Mouse (Mus musculus): ENCODE measurements at regions not wholly inside any gene's neighbourhood (a gene's known extent, or its start where the extent isn't known, plus 50 kb on each side); places are given as distances from the start of the nearest gene placed in this dataset.
A peak's percentile ranks its signal among the peaks of the same experiment; 100 is the strongest.

DNA sequence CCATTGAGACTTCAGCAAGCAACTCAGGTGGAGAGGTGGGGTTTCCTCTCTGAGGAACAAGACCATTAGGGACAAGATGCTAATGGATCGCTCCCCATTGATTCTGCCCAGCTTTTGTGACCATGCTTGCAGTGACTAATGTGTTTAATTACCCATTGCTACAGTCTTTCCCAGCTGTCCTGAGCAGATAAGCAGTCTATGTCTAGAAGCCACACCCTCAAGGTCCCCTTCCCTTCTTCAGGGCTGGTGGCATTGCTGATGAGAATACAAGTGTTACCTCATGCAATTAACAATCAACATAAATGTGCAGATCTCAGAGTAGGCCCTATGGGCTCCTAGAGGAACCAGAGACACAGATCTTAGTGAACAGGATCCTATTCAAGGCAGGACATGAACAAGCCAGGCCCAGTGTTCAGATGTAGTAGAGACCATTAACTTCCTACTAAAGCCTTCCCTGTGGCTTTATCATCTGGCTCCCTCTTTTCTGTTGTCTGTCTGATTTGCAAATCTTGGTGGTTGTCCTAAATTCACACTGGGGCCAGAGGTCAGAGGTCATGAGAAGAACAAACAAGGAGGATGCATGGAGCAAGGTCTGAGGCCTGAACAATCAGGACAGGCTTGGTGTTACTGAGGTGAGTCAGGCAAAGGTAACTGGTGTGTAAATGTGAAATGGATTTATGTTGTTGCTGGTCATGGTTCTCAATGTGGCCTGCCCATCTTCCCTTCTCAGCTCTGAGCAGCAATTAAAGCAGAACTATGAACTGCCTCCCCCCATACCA is 56.8 kb downstream of the Odc1 start:
- DNase-seq (ENCODE audit: extremely low spot score), result no peak

DNA sequence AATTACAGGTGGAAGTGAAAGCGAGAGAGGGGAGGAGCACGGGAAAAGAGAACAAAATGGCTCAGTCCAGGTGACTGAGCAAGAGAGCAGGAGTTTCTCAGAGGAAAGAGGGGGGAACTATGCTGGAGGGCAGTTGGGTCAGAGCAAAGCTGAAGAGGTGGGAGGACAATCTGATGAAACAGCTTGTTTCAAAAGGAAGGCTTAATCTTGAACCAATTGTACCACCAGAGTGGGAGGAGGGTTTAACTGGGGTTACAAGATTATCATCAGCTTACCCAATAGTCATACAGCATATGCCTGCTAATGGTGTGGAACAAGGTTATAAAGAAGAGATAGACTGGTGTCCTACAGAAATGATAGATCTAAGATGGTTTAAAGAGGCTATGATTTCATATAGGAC is 59.0 kb downstream of the Odc1 start:
- no peak for DNase-seq (ENCODE audit: extremely low spot score)

DNA sequence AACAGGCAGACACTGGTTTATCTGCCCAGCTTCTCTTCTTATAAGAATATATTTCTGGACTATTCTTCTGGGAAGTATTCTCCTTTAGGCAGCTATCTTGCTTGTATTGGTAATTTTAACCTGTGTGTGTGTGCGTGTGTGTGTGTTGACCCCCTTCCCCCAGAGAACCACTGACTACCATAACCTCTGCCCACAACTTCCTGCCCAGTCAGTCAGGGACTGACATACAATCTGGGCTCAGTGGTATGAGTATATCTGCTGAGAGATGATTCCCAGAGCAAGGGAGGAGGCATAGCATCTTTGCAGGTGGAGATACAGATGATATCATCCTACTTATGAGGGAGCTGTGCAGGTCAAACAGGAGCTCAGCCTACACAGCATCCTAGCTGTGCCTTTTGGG is 65.8 kb downstream of the Odc1 start:
- no peak for DNase-seq (ENCODE audit: extremely low spot score)

DNA sequence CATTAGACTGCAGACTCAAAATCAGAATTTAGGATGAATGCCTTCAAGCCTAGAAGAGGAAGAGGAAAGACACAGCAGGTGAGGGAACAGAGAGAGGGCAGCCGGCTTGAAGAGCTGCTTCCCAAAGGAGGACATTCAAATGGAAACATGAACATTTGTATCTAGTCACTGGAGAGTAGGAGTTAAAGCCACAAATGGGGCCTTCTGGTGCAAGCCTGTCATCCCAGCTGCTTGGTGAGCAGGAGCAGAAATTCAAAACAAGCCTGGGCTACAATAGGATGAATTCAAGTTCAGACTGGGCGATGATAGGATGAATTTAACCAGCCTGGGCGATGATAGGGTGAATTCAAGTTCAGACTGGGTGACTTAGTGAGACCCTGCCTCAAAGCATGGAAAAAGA is 67.4 kb downstream of the Odc1 start:
- no peak for DNase-seq (ENCODE audit: extremely low spot score)

DNA sequence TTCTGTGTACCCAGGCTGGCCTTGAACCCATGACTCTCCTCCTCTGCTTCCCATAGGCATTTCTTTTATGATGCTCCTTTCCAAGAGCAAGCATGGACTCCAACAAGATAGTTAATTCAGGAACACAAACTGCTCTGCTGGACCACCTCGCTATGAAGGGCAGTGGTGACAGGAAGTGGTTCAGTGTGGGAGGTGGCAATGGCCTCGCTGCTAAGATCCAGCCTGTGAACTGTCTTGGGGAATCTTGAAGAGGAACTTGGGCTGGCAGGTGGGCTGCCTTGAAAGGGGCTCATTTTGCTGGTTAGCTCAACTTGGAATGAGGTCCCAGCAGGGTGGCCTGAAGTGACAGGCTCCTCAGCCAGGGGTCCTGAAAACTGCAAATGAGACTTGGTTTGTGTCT is 72.4 kb upstream of the Hpcal1 start:
- no peak for DNase-seq (ENCODE audit: extremely low spot score)

DNA sequence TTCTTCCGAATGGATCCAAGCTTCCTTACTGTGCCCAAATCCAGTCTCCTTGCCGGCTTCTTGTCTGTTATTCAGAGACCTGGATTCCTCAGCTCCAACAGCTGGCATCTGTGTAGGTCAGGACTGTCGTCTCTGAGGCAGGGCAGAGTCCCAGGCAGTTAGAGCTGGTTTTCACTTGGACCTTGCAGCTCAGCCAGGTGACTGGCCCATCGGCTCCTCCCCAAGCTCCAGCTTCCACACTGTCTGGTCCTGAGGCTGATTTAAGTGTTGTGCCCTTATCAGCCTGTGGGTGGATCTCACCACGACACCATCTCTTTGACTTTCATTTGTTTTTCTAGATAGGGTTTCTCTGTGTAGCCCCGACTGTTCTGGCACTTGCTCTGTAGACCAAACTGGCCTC is 70.4 kb upstream of the Hpcal1 start:
- no peak for DNase-seq (ENCODE audit: extremely low spot score)

DNA sequence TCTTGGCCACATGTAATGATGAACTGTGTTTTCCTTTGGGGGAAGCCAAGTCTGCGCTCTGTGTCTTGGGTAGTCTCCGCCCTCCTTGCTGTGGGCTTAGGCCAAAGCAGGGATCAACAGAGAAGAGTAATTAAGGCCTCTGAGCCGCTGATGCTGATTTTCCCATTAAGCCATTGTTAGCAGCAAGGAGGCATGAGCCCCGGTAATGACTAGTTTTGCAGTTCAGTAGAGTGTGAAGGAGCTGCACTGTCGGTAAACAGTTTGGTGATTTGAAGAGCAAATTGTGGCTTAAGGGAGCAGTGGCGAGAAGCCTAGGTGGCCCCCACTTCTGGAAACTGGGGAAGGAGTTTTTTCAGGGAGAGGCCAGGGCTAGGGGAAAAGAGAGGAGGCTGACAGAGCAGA is 69.2 kb upstream of the Hpcal1 start:
- DNase-seq (ENCODE audit: extremely low spot score), result peak; percentile 37

DNA sequence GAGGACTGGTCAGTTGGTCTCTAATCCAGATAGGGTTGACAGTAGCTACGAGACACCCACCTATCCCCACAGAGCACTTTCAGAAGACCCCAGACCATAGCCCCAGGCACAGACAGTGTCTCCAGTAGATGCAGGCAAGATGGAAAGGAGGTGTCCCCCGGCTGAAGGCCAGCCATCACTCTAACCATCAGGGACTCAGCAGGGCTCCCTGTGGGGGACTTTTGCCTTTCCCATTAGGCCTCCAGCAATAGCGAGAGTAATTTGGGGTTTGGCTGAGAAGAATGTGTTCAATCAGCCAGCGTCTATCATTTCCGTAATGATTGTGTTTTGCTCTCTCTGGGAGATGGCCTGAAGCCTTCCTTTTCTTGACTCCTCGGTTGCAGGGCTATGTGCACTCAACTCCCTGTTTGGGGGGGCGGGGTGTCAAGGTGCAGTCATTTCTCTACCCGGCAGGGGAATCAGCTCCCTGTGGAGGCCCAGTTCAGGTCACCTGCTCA is 68.1 kb upstream of the Hpcal1 start:
- DNase-seq (ENCODE audit: extremely low spot score), result no peak

DNA sequence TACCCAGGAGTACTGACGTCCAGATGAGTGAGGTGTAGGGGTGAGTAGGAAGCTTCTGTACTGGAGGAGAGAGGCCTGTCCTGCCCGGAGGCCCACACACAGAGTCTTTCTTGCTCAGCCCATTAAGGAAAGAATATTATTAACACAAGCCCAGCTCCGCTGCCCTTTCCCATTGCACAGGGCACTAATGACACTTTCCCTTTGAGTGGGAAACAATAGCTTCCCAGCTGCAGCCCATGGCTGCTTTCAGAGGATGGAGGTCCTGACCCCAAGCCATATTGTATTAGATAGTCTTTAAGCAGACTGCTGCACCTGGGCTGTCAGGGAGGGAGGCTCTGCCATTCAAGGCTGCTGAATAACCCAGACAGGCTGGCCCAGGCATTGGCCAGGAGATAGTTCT is 64.6 kb upstream of the Hpcal1 start:
- DNase-seq (ENCODE audit: extremely low spot score), result peak; percentile 57

DNA sequence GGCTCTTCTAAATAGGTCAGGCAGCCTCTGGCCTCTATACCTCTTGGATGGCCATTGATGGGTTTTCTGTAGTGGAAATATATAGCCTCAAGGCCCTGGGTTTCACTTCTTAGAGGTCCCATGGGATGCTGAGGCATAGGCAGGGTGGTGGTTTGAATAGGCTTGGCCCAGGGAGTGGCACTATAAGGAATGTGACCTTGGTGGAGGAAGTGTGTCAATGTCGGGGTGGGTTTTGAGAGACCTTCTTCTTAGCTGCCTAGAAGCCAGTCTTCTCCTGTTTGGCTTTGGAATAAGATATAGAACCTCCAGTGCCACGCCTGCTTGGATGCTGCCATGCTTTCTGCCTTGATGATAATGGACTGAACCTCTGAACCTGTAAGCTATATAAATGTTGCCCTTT is 59.5 kb upstream of the Hpcal1 start:
- no peak for DNase-seq (ENCODE audit: extremely low spot score)

DNA sequence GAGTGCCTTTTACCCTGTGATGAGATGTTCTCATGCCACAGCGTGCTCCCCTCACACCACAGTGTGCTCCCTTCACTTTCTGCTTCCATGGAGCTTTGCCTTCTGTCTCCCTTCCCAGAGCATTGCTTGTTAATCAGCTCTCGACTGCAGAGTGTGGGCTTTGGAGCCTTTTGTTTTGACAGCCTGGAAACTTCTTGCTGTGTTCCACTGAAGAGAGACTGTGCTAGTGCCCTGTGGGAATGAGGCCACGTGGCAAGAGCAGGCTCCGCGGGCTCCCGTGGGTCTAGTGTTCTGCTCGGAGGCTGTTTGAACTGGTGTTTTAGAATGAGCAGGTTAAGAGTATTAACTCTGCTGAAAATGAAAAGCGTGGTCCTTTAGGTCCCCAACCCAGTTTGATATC is 54.5 kb upstream of the Hpcal1 start:
- DNase-seq (ENCODE audit: extremely low spot score), result no peak

DNA sequence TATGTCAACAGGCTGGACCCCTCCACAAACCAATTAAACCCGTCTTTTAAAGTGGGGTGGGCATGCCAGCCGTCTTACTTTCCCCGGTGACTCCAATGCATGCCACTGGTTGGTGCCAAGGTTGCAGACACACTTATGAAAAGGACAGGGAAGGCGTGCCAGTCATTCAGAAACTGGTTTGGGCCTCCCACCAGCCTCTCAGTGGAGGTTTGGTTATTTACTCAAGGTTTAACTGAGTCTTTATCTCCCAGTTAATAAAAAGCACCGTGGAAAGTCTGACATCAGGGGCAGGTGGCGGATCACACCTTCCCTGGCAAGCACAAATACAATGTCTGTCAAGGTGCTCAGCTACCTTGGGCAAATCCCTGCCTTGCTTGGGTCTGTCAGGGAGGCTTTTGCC is 54.1 kb upstream of the Hpcal1 start:
- DNase-seq (ENCODE audit: extremely low spot score), result no peak
